Mouse (Mus musculus) T-cell, adult 2 months (primary cell): ENCODE results near the gene Pkm.
A peak's percentile ranks its signal among the peaks of the same experiment; 100 is the strongest.

Experiments
- DNase-seq: peaks from one replicate; pipeline ENCODE4 v3.0.0; 2022; ENCODE audit warnings: low spot score

Pkm gene

DNA sequence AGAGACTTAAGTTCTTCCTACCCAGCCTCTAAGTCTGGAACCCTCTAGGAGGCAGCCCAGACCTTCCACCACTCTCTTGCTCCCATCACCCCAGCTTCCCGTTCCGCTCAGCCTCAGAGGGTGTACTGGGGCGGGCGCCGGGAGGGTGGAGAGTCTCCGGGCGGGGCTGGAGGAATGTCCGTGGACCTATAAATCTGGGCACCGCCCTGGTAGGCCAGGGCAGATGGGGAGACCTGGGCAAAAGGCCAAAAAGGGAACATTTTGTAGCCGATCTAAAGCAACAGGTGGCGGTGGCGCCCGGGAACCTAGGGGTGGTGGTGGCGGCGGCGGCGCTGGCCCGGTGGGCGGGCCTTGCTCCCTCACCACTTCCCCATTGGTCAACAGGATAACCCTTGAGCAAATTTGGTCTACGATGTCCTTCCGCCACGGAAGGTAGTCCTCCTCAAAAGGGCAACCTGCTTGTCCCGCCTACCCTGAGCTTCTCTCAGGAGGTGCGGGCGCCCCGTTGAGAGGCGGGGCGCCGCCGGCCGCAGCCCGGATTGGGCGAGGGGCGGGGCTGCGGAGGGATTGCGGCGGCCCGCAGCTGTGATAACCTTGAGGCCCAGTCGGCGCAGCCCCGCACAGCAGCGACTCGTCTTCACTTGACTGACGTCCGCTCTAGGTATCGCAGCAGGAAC, at the start of gene Pkm:
Gene Pkm, plus strand, starts transcription at position 411 of the 677 bp plus-strand sequence.
- peak; percentile 96 for DNase-seq

- DNase-seq, result no peak
Observed at GRCm38 (mm10) chr9:59610950-59611349, 45.2 kb upstream of the Pkm start.

GRCm38 (mm10) chr9:59615797-59616196, 40.4 kb upstream of the Pkm start:
- DNase-seq, result no peak

GRCm38 (mm10) chr9:59616622-59617306, 39.4 kb upstream of the Pkm start, which contains the start of gene Parp6:
Gene Parp6, plus strand, starts transcription at chr9:59617284.
- DNase-seq, result peak; percentile 100

- DNase-seq, result no peak
Observed at GRCm38 (mm10) chr9:59617307-59617973, 38.7 kb upstream of the Pkm start.

GRCm38 (mm10) chr9:59638372-59638771, 17.8 kb upstream of the Pkm start:
- no peak for DNase-seq

DNA sequence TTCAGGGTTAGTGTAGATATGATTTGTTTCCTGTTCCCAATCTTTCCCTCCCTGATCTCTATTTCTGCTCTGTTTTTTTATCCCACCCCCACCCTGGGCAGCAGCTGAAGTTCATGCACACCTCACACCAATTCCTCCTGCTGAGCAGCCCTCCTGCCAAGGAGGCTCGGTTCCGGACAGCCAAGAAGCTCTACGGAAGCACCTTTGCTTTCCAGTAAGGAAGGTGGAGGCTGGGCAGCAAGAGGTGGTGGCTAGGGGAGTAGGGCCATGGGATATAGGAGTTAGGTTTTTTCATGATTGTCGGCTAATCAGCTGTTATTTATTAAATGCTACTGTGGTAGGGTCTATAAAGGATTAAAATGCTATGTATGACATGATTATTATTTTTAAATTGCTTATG, 16.2 kb upstream of the Pkm start:
- no peak for DNase-seq

DNA sequence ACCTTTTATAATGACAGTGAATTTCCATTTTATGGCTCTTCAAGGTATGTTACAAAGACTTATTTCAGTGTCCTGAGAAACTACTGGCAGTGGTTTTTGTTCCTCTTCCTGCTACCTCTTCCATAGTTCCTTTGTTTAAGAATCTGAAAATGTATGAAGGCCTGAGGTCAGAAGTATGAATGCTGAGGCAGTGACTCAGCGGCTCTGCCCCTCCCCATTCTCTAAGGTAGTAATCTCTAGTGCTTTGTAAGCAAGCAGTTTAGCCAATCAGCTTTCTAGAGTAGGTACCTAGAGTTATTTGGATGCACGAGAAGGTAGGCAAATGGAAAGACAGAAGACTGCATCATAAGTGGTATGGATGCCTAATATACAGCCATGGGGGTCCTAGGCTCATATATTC, 14.8 kb upstream of the Pkm start:
- DNase-seq, result no peak

- no peak for DNase-seq
Observed at GRCm38 (mm10) chr9:59649911-59650310, 6.3 kb upstream of the Pkm start.

DNA sequence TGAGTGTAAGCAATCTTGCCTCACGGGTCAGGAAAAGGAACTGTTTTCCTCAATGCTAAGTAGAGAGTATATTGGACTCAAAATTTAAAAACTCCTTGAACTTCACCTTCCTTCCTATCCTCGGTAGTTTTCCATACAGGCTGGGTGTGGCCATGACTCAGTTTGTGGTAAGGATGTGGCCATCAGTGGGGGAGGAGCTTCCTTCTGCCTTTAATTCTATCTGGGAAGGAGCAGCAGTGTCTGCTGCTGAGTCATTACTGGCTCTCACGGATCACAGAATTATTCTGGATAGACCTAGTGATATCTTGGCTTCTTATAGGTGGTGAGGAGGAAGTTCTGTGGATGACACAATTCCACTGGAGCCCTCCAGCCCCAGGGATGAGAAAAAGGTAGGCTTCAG, 2.8 kb upstream of the Pkm start:
- DNase-seq, result no peak

DNA sequence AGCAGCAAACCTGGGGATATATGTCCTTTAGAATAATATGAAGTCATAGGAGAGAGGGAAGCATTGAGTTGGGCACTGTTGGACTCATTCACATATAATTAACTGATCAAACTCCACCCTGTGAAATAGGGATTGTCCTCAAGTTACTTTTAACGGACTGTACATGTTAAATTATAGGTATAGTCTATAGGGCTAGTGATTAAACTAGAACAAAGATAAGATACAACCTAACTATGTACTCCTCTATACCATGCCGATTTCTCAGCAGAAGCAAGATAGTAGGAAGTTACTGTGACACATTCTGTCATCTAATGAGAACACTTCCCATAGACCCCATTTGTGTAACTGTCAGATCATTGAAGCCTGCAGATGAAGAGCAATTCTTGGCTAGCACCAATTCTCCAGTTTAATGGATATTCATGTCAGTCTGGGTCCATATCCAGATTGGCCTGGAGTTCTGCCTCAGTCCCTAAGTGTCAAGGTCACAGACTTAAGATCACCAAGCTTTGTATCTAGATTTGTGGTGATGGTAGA, 1.7 kb upstream of the Pkm start:
- DNase-seq, result no peak

GRCm38 (mm10) chr9:59656635-59657617, 758 bp downstream of the Pkm start:
- peak; percentile 63 for DNase-seq

DNA sequence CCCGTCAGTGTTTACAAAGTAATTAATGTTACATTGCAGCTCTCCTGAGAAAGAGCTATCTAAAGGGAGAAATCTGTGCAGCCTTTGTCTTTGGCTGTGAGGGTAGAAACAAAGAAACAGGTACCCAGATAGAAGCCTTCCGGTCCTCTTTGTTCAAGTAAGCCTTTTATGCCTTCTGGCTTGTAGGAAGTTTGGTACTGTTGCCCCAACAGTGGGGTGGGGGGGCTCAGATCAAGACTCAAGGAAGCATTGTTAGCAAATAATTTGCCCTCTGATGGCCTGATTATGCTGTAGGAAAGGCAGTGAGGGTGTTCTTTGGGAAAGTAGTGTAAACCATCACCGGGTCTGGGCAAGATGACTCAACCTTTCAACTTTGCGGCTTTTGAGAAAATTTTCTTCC, 2.0 kb downstream of the Pkm start:
- DNase-seq, result no peak

DNA sequence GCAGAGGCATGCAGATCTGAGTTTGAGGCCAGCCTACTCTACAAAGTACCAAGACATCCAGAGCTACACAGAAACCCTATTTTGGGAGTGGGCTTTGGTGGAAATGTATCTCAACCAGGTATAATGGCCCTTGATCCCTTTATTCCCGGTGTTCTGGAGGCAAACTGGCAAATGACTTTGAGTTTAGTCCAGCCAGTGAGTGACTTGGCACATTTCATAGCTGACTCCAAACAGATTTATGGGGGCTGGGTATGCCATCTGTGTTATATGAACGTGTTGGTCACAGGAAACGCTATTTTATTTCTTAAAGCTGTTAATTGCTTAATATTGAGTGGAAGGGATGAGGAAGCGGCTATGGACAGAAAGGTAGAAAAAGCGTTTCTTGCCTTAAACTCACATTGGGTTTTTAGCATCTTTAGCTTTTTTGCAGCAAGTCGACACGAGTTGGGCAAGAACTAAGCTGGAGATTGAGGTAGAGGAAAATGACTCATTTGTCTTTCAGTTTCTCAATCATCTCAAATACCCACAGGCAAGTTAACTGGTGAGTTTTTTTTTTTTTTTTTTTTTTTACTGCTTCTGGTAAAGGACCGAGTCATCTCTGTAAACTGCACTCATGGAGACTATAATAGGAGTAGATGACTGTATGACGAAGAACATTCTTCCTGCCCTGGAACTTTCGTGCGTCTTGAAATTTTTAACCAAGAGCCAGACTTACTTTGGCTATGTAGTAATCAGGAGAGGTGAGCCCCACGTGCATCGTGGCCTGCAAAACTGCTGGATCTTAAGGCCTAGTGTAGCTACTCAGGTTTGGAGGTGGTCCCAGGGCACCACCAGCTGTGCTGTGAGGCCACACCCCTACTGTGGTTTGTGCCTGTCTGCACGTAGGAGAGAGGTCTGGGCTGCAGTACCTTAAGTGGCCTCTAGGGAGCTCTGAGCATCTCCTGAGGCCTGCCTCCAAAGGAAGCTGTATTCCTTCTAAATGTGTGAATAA, 3.2 kb downstream of the Pkm start:
- peak; percentile 82 for DNase-seq

GRCm38 (mm10) chr9:59660421-59660820, 4.3 kb downstream of the Pkm start:
- DNase-seq, result no peak

DNA sequence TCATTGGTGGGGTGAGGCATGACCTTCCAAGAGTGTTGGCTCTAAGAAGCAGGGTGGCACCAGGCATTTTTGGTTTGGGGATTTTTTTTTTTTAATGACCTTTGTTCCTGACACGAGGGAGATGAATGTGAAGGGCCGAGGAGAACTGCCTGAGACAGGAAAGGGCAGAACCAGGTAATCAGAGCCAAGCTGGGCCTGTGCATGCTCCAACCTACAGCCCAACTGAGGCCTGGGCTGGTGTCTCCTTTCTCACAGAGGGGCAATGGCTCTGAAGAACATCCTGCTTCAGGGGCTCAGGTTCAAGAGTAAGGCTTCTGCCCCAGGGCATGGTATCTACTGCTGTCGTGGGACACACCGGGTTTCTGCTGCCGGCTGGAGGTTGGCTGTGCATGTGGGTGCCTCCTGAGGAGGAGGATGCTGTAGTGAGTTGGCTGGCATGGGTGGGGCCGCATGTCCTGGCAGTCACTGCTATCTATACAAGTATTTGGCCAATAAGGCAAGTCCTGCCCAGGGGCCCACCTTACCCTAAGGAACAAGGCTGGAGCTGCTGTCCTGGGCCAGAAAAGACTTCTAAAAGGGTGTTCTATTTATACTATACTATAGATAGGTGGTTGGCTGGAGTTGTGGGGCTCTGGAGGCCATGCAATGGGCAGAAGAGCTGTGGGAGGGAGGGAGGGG, 5.3 kb downstream of the Pkm start:
- no peak for DNase-seq

GRCm38 (mm10) chr9:59663226-59663625, 7.1 kb downstream of the Pkm start:
- DNase-seq, result no peak

DNA sequence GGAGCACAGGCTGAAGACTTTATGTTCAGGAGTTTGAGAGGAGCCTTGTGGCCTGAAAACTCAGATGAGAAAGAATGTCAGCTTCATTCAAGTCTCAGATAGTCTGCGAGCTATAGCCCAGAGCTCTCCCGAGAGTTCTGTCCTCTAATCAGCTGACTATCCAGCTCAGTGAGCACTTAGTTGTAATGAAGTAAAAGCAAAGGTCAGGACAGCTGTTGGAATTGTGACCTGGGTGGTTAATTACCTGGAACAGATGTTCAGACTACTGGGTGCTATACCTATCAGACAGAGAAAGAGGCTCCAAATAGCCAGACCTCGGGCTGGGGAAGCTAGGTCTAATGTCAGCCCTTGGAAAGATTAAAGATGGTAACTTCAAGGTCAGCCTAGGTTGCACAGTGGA, 7.8 kb downstream of the Pkm start:
- no peak for DNase-seq

- no peak for DNase-seq
Observed at GRCm38 (mm10) chr9:59664664-59665256, 8.6 kb downstream of the Pkm start.
